Mouse (Mus musculus) adrenal gland, postnatal 4 days (tissue): ENCODE results near the gene Ptprq. TPM values are rescaled to one million over a fixed set of nuclear protein-coding genes. Genes with fewer than 3 reads are reported as not detected.

Source experiments
- DNase-seq, 2 experiments: peaks; one replicate each; pipeline ENCODE4 v3.0.0; 2021 to 2022; ENCODE audit warnings: low spot score in 2 of 2, mixed read lengths in 2 of 2
- microRNA-seq: library from miRNA; unstranded; fragments of <30 nt; microRNA quantifications from one replicate; pipeline ENCODE4 v1.2.0, GENCODE M21; 2021
- total RNA-seq, 2 experiments: library from RNA; stranded (reverse); gene quantifications; 2 replicates each; pipeline ENCODE4 v1.2.3; 2021

The Ptprq gene
- total RNA-seq, 2 experiments from 2014 or later, result 0.14 to 0.20 TPM

DNA sequence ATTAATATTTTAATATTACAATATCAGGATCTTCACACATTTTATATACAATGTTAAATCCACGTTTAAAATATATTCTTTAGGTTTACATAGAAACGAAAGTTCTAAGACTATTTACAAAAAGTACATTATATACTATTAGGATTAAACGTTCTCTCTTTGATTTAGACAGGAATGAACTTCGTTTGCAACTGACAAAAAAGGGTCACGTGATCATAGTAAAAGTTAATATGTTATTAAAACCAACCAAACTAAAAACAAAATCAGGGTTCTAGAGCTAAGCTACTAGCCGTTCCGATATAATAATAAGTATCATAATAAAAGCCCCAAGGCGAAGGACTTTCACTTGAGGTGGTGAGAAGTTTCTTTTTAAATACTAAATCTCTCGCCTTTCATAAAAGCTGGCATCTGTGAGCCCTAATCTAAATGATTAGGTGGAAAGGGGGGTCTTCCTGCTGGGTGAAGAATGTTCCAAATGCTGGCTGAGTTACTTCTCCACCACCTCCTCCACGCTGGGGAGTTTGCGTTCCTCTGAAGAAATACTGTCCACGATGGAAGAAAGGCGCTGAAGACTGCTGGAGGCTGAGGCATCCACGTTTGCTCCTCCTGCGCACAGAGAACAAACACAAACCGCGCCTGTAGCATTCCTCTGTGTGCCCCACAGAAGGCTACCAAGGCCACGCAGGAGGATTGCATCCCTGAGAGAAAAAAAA, 226.8 kb downstream of the Ptprq start:
- no peak for DNase-seq

DNA sequence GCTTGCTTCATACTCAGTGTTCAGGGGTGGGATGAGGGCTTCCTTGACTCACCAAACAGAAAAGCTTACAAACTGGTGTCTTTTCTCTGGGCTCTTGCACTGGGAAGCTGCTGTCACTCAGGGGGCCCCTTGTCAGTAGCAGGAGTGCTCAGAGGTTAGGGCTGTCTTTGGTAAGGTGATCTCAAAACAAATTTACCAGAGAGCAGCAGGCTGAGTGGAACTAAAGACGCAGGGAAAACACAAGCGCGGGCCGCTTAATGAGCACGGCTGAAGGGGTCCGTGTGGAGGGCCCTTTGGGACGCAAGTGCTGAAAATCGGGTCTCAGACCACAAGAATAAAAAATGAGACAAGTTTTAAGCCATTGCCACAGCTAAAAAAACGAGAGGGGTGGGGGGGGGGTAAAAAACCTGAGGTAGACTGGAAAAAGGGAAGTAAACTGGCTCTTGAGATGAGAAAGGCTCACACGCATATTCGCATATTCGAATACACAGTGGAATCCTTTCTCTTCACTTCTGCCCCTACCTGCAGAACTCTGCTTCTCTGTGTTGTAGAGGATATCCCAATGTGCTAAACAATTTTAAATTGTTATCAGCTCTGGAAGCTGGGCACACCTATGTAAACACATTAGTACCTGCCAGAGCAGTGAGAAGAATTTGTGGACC, 231.1 kb downstream of the Ptprq start:
- DNase-seq, result no peak

DNA sequence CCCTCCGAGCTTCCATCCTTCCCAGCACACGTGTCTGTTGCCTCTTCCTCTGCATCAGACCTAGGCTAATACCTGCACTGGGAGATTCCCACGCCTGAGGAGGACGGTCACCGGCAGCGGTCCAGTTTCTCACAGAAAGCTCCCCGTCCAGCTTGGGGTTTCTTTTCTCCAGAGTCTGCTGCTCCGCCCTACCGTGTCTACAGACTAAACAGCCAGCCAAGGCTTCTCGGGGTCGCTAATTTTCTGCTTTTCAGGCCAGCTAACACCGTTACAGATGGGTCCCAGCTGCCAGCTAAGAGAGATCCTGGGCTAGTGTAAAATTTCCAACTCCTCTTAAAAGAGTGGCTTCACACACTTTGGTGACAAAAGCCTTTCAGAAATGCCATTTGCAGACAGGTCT, 233.1 kb downstream of the Ptprq start:
- DNase-seq, result no peak

DNA sequence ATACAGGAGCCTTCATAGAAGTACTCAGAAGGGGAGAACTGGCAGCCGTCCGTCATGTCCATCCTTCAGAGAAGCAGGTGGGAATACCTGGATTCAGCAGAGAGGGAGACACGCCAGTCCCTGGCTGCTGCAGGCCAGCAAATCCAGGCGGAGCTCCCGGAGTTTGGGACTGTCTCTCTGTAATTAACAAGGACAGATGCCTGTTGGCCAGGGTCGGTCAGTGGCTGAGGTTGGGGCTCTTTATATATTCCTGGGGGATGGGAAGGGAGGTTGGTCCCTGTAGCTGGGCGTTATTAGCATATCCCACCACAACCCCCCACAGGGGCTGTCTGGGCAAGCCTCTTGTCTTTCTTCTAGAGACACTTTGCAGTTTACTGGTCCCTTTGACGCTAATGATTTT, 234.0 kb downstream of the Ptprq start, which contains the start of gene Myf5:
TSS of gene Myf5 (minus strand) at position 265 of the 400 bp plus-strand sequence.
- no peak for DNase-seq

DNA sequence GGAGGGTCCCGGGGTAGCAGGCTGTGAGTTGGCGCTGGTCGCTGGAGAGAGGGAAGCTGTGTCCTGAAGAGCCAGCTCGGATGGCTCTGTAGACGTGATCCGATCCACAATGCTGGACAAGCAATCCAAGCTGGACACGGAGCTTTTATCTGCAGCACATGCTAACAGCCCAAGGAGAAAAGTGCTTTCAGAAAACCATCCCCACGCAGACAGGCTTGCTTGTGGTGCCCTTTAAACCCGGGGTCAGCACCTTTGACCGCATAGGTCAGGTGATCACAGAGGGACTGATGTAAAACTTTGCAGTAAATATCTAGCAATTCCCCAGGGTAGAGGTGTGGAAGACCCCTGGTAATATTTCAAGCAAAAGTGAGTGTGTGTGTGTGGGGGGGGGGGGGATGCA, 235.8 kb downstream of the Ptprq start:
- DNase-seq, result no peak

DNA sequence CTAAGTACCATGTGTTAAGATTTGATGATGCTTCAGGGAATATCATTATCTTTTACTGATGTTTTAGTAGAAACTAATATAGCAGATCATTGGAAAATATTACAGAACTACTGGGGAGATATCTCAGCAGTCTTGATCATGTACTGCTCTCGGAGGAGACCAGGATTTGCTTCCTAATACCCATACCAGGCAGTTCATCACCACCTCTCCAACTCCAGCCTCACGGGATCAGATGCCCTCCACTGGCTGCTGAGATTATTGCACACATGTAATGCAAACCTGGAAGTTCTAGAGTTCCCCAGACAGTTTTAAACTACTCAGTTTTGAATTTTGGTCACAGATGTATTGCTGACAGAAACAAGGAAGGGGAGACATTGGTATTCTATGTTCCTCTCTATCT, 246.4 kb downstream of the Ptprq start:
- DNase-seq, result no peak

DNA sequence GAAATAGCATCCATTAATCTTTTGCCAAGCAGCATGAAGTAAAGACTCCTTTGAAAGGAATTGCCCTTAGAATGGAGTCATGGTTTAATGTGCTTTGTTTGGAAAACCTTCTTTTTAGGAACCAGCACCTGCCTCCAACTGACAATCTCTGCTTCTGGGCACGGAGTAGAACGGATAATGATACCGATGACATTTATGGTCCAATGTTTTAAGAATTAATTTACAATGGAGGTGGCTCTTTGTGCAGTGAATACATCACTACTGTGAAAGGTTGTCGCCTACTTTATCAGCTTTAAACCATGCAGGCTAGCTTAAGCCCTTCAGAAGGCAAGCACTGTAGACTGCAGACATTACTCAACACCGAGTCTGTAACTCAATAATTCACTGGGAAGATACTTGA, 248.1 kb downstream of the Ptprq start:
- DNase-seq, result no peak

DNA sequence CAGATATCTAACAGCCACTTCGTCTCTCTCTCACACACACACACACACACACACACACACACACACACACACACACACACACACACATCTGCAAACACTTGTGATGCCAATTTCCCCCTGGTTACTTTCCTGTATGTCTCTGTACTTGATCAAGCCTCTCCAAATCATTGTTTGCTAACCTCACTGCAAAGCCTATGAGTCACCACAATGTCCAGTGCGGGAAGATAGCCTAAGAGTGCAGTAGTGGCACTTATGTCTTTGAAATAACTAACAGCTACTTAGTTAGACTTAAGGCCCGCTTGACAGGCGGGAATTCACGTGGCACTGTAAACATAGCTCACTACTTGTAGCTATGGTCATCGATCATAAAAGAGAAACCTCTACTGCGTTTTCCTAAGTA, 252.0 kb downstream of the Ptprq start:
- no peak for DNase-seq

Small RNA genes within 50 kb of the gene (microRNA-seq; reads per million reads assigned to microRNA genes)
- gene Gm44403, result not detected

Other genes starting within 250 kb of the Ptprq start
- under 1 TPM in 1 of 2 experiments, not detected in 1; 0.23 TPM for gene Myf5, start 233.9 kb downstream of the Ptprq start, total RNA-seq
- 1 to 10 TPM in 1 of 2 experiments, under 1 TPM in 1; 0.48 to 2.8 TPM for gene Myf6, start 225.3 kb downstream of the Ptprq start, total RNA-seq
- under 1 TPM; 0.06 to 0.08 TPM for gene Otogl, start 192.1 kb upstream of the Ptprq start, total RNA-seq